Mouse (Mus musculus): ENCODE data around the gene Gemin2. TPM values are rescaled to one million over a fixed set of nuclear protein-coding genes. Genes with fewer than 3 reads are reported as not detected.
"Not testable (repeated sequence)": the region's sequence is repeated elsewhere in the genome, so short reads cannot be mapped to it uniquely, and the experiment has no call there.

The Gemin2 gene
- 10 to 100 TPM; 38.4 to 43.3 (median 39.6) TPM for polyA plus RNA-seq (2017; shearing (Covaris generic))

GRCm38 (mm10) chr12:59013234-59013633 is at the start of gene Gemin2:
Gene Gemin2 (plus strand): TSS chr12:59013393.
- ATAC-seq = peak; percentile 64

- ATAC-seq = no peak
These were observed 48.6 kb upstream of the Gemin2 start for GRCm38 (mm10) chr12:58964583-58964982.

- ATAC-seq = no peak
These were observed 36.2 kb upstream of the Gemin2 start for GRCm38 (mm10) chr12:58976966-58977365.

- not testable (repeated sequence) for ATAC-seq
These were observed 32.0 kb upstream of the Gemin2 start for GRCm38 (mm10) chr12:58981178-58981661.

GRCm38 (mm10) chr12:58985766-58986165 is 27.4 kb upstream of the Gemin2 start:
- no peak for ATAC-seq

GRCm38 (mm10) chr12:59010482-59010881 is 2.7 kb upstream of the Gemin2 start:
- no peak for ATAC-seq

GRCm38 (mm10) chr12:59011275-59011843 is 1.8 kb upstream of the Gemin2 start:
- peak; percentile 26 for ATAC-seq

GRCm38 (mm10) chr12:59011844-59012709 is 1.1 kb upstream of the Gemin2 start, which contains the start of gene Sec23a:
Gene Sec23a (minus strand): TSS chr12:59012017.
- ATAC-seq = peak; percentile 81

GRCm38 (mm10) chr12:59012710-59013091 is 492 bp upstream of the Gemin2 start:
- ATAC-seq = no peak

- ATAC-seq = no peak
These were observed 4.8 kb downstream of the Gemin2 start for GRCm38 (mm10) chr12:59017970-59018369.

- ATAC-seq = no peak
These were observed 6.7 kb downstream of the Gemin2 start for GRCm38 (mm10) chr12:59019891-59020290.

- peak; percentile 98 for ATAC-seq
These were observed 8.1 kb downstream of the Gemin2 start for GRCm38 (mm10) chr12:59021306-59021705.

- ATAC-seq = peak; percentile 63
These were observed 18.9 kb downstream of the Gemin2 start for GRCm38 (mm10) chr12:59032101-59032500.

GRCm38 (mm10) chr12:59039162-59039970 is 26.2 kb downstream of the Gemin2 start:
- no peak for ATAC-seq

GRCm38 (mm10) chr12:59039971-59040844 is 27.0 kb downstream of the Gemin2 start:
- peak; percentile 46 for ATAC-seq

- ATAC-seq = no peak
These were observed 27.7 kb downstream of the Gemin2 start for GRCm38 (mm10) chr12:59040851-59041250.

GRCm38 (mm10) chr12:59052470-59052869 is 39.3 kb downstream of the Gemin2 start:
- ATAC-seq = no peak

- ATAC-seq = no peak
These were observed 40.0 kb downstream of the Gemin2 start for GRCm38 (mm10) chr12:59053166-59053565.

GRCm38 (mm10) chr12:59053976-59054375 is 40.8 kb downstream of the Gemin2 start:
- no peak for ATAC-seq

- peak; percentile 95 for ATAC-seq
These were observed 42.1 kb downstream of the Gemin2 start for GRCm38 (mm10) chr12:59055196-59055850.

- no peak for ATAC-seq
These were observed 43.0 kb downstream of the Gemin2 start for GRCm38 (mm10) chr12:59056222-59056621.
